Mouse (Mus musculus) bone marrow, adult 2 months (tissue): ENCODE results near the gene Spcs2.

Experiments used
- CTCF ChIP-seq: fragments of 200-500 bp; IDR thresholded peaks from 2 replicates; pipeline ENCODE4 v1.5.1; 2011; ENCODE audit warnings: low read length, control low read depth; ENCODE audit not compliant: control insufficient read depth, insufficient read depth
- POLR2A ChIP-seq: fragments of 200-500 bp; IDR thresholded peaks from 2 replicates; pipeline ENCODE4 v1.6.1; 2011; ENCODE audit warnings: low read depth, mild to moderate bottlenecking, control low read depth, low read length, borderline replicate concordance; ENCODE audit not compliant: control insufficient read depth

DNA sequence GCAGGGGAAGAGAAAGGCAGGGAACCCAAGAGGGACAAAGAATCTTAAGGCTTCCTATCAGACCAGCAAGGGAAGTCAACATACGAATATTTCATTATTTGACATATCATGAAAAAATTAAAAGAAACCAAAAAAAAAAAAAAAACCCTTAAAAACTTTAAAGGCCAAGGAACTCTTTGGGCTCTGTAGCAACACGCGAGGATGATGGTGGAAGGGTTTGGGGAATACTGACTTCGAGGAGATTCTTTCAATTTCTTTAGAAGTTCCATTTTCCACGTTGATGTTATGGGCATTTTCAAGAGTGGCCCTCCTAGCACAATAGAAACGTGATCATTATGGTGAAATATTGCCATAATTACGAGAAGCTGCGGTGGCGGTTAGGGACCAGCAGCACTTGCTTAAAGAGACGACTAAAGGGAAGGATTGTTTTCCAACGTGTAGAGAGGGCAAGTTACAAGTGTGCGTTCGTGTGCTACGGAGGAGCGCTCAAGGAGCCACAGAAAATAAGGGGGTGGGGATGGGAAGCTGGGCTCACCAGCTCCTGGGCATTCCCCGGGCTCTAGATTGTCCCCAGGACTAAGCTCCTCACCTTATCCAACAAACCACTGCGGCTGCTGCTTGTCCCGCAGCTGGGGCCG, 5.0 kb downstream of the Spcs2 start:
- TF ChIP-seq POLR2A (no peak), CTCF (no peak)
